Mouse (Mus musculus) lung, embryonic 15.5 days (tissue): ENCODE results near the gene Hist2h2bb. TPM values are rescaled to one million over a fixed set of nuclear protein-coding genes. Genes with fewer than 3 reads are reported as not detected.

Experiments used
- ATAC-seq: fragments of 200-750 bp; cut with Nextera tagmentation; 2 replicates; pipeline ENCODE4 v1.8.0; 2017; ENCODE audit warnings: moderate number of reproducible peaks, borderline replicate concordance; ENCODE audit not compliant: low FRiP score, low TSS enrichment; ENCODE audit errors: extremely low read depth
- H3K27ac ChIP-seq: fragments of 300-500 bp; sonication (generic); 2 replicates; pipeline ENCODE4 v1.5.1; 2015; ENCODE audit warnings: moderate library complexity, mild to moderate bottlenecking, inconsistent platforms
- H3K27me3 ChIP-seq: fragments of 300-500 bp; sonication (generic); 2 replicates; pipeline ENCODE4 v1.6.1; 2015; ENCODE audit warnings: inconsistent platforms
- H3K36me3 ChIP-seq: fragments of 300-500 bp; sonication (generic); 2 replicates; pipeline ENCODE4 v1.6.1; 2015; ENCODE audit warnings: inconsistent platforms
- H3K4me1 ChIP-seq: fragments of 300-500 bp; sonication (generic); 2 replicates; pipeline ENCODE4 v1.6.1; 2015; ENCODE audit warnings: inconsistent platforms
- H3K4me2 ChIP-seq: fragments of 300-500 bp; sonication (generic); 2 replicates; pipeline ENCODE4 v1.6.1; 2015; ENCODE audit warnings: inconsistent platforms, mild to moderate bottlenecking, moderate library complexity
- H3K4me3 ChIP-seq: fragments of 300-500 bp; sonication (generic); 2 replicates; pipeline ENCODE4 v1.5.1; 2015; ENCODE audit warnings: mild to moderate bottlenecking, inconsistent platforms
- H3K9ac ChIP-seq: fragments of 300-500 bp; sonication (generic); 2 replicates; pipeline ENCODE4 v1.6.1; 2015; ENCODE audit warnings: inconsistent platforms
- H3K9me3 ChIP-seq: fragments of 300-500 bp; sonication (generic); 2 replicates; pipeline ENCODE4 v1.6.1; 2016; ENCODE audit warnings: inconsistent platforms
- WGBS: fragments of 180-500 bp; shearing (Covaris S2); methylation state at CpG from one replicate; pipeline ENCODE4 v1.1.7; 2015; 5-methylcytosine and 5-hydroxymethylcytosine counted together
- microRNA-seq: library from miRNA; unstranded; fragments of <30 nt; microRNA quantifications from one replicate; pipeline ENCODE4, GENCODE M21; 2016
- polyA plus RNA-seq: library from polyadenylated mRNA; unstranded; fragments of >200 nt; fragmentation: Nextera tagmentation; extraction: Ambion mirVana; gene quantifications from 2 replicates; pipeline ENCODE4 v1.2.1, GENCODE M21; 2015

Gene Hist2h2bb
- polyA plus RNA-seq, 1 experiment from 2014 or later: 10.1 TPM

- no peak for ATAC-seq
- H3K27ac ChIP-seq: no peak overlapping the region
- H3K9ac ChIP-seq: no peak overlapping the region
- no peaks in the 10 kb centered on the region for H3K4me1 ChIP-seq
- H3K36me3 ChIP-seq: no peaks in the 10 kb centered on the region
- WGBS: 86% methylated on average over 4 of the region's 4 CpGs
- H3K9me3 ChIP-seq: no peaks in the 10 kb centered on the region
- no peak overlapping the region for H3K4me3 ChIP-seq
- 0 out of 2 replicates have a peak, but pooled peaks cover 5% of the 10 kb centered on the region for H3K27me3 ChIP-seq
- no peak overlapping the region for H3K4me2 ChIP-seq
Observed at GRCm38 (mm10) chr3:96298360-96298759, 28.8 kb downstream of the Hist2h2bb start.

DNA sequence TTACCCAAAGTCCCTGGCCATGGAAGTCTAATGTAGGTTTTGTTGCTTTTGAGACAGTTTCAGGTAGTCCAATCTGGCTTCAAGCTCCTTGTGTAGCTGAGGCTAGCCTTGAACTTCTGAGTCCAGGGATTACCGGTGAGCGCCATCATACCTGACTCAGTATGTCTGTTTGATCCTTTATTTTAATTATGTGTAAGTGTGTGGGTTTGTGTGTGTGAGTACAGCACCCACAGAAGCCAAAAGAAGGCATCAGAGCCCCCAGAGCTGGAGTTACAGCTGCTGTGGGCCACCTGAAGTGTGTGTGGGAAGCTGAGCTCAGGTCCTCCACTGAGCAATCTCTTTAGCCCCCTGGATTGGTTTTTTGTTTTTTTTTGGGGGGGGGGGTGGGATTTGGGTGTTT lies 30.0 kb downstream of the Hist2h2bb start:
- H3K27me3 ChIP-seq: 0 out of 2 replicates have a peak, but pooled peaks cover 6% of the 10 kb centered on the region
- 98% methylated on average over 2 of the region's 2 CpGs for WGBS
- ATAC-seq: no peak
- no peak overlapping the region for H3K4me2 ChIP-seq
- H3K9ac ChIP-seq: no peak overlapping the region
- H3K4me3 ChIP-seq: no peak overlapping the region
- H3K36me3 ChIP-seq: no peaks in the 10 kb centered on the region
- no peak overlapping the region for H3K27ac ChIP-seq
- H3K4me1 ChIP-seq: no peaks in the 10 kb centered on the region
- no peaks in the 10 kb centered on the region for H3K9me3 ChIP-seq

GRCm38 (mm10) chr3:96300706-96301529 lies 31.4 kb downstream of the Hist2h2bb start:
- H3K9me3 ChIP-seq: no peaks in the 10 kb centered on the region
- no peak overlapping the region for H3K9ac ChIP-seq
- ATAC-seq: no peak
- no peaks in the 10 kb centered on the region for H3K4me1 ChIP-seq
- peaks cover 6% of the 10 kb centered on the region; the same call in 1 of the 2 replicates for H3K27me3 ChIP-seq
- 64% methylated on average over 26 of the region's 26 CpGs for WGBS
- H3K36me3 ChIP-seq: no peaks in the 10 kb centered on the region
- H3K27ac ChIP-seq: no peak overlapping the region
- peak overlapping the region; percentile 40 for H3K4me2 ChIP-seq
- H3K4me3 ChIP-seq: peak overlapping the region; percentile 28

DNA sequence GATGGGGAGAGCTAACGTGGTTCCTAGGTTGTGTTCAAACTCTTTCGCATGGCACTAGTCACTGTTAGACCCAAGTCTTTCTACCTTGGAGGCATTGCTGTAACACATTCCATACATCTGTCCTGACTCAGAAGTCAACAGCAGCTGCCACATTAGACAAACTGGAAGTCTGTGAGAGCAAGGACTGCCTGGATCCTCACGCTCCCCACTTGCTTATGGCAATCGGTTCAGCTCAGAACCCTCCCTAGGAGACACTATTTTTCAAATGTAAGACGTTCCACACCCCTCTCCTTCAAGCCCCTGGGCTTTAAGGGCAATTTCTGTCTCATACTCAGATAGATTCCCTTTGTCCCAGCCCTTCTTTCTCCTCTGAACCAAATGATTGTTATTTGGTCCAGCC lies 32.5 kb downstream of the Hist2h2bb start:
- H3K27me3 ChIP-seq: peaks cover 8% of the 10 kb centered on the region; the same call in 1 of the 2 replicates
- H3K4me3 ChIP-seq: no peak overlapping the region
- no peaks in the 10 kb centered on the region for H3K9me3 ChIP-seq
- no peak overlapping the region for H3K9ac ChIP-seq
- WGBS: 81% methylated on average over 5 of the region's 5 CpGs
- H3K4me2 ChIP-seq: no peak overlapping the region
- no peaks in the 10 kb centered on the region for H3K4me1 ChIP-seq
- no peak overlapping the region for H3K27ac ChIP-seq
- no peak for ATAC-seq
- H3K36me3 ChIP-seq: no peaks in the 10 kb centered on the region

GRCm38 (mm10) chr3:96306506-96306905 lies 37.0 kb downstream of the Hist2h2bb start:
- Histone ChIP-seq H3K4me3 (no peak overlapping the region), H3K27ac (no peak overlapping the region), H3K4me2 (no peak overlapping the region), H3K9me3 (no peaks in the 10 kb centered on the region), H3K9ac (no peak overlapping the region), H3K27me3 (peaks cover 8% of the 10 kb centered on the region; the same call in 1 of the 2 replicates), H3K4me1 (no peaks in the 10 kb centered on the region), H3K36me3 (no peaks in the 10 kb centered on the region)
- ATAC-seq: no peak
- WGBS: 61% methylated on average over 9 of the region's 9 CpGs

DNA sequence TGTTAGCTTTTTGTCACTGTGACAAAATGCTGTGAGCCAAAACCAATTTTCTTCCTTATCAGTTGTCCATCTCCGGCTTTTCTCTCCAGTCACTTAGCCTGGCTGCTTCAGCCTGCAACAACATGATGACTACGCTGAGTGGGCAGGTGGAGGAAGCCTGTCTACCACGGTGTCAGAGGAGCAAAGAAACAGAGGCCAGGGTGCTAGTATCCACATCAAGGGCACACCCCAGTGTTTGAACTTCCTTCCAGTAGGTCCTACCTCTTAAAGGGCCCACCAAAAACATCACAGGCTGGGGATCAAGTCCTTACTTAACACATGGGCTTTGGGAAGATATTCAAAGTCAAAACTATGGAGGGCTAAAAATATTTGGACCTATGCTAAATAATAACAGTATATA lies 39.9 kb downstream of the Hist2h2bb start:
- no peaks in the 10 kb centered on the region for H3K36me3 ChIP-seq
- 45% methylated on average over 3 of the region's 3 CpGs for WGBS
- no peak for ATAC-seq
- H3K9ac ChIP-seq: no peak overlapping the region
- peaks cover 5% of the 10 kb centered on the region; the same call in 1 of the 2 replicates for H3K27me3 ChIP-seq
- H3K27ac ChIP-seq: no peak overlapping the region
- no peak overlapping the region for H3K4me3 ChIP-seq
- H3K9me3 ChIP-seq: no peaks in the 10 kb centered on the region
- H3K4me1 ChIP-seq: no peaks in the 10 kb centered on the region
- no peak overlapping the region for H3K4me2 ChIP-seq

- WGBS: 46% methylated on average over 8 of the region's 8 CpGs
- Histone ChIP-seq H3K4me1 (no peaks in the 10 kb centered on the region), H3K36me3 (no peaks in the 10 kb centered on the region), H3K9me3 (no peaks in the 10 kb centered on the region), H3K27me3 (no peaks in the 10 kb centered on the region), H3K27ac (no peak overlapping the region), H3K9ac (no peak overlapping the region), H3K4me3 (no peak overlapping the region), H3K4me2 (no peak overlapping the region)
- no peak for ATAC-seq
Observed at GRCm38 (mm10) chr3:96312341-96313098, 43.0 kb downstream of the Hist2h2bb start.

Small RNA genes lying within 50 kb of the gene (microRNA-seq; reads per million reads assigned to microRNA genes)
- gene Gm44492 (not detected), gene Gm47311 (not detected), gene Gm47313 (not detected)

Other genes starting within 250 kb of the Hist2h2bb start
- gene Vps45, start 211.3 kb upstream of the Hist2h2bb start, polyA plus RNA-seq: 32.2 and 33.4 TPM in 2 replicates
- 22.0 and 22.9 TPM in 2 replicates for gene Otud7b, start 165.2 kb upstream of the Hist2h2bb start, polyA plus RNA-seq
- 11.2 and 14.9 TPM in 2 replicates for gene Mtmr11, start 107.7 kb upstream of the Hist2h2bb start, polyA plus RNA-seq
- gene Sf3b4, start 97.4 kb upstream of the Hist2h2bb start, polyA plus RNA-seq: 168 and 175 TPM in 2 replicates
- gene Sv2a, start 88.6 kb upstream of the Hist2h2bb start, polyA plus RNA-seq: 3.7 and 4.4 TPM in 2 replicates
- 56.8 and 64.4 TPM in 2 replicates for gene Bola1, start 50.0 kb upstream of the Hist2h2bb start, polyA plus RNA-seq
- gene Hist2h2ab, start 49.9 kb upstream of the Hist2h2bb start, polyA plus RNA-seq: 1.1 and 1.4 TPM in 2 replicates
- 13.7 and 17.4 TPM in 2 replicates for gene Hist2h2ac, start 48.9 kb upstream of the Hist2h2bb start, polyA plus RNA-seq
- gene Hist2h2be, start 48.6 kb upstream of the Hist2h2bb start, polyA plus RNA-seq: 7.2 and 7.4 TPM in 2 replicates
- gene Hist2h3c2, start 30.6 kb upstream of the Hist2h2bb start, polyA plus RNA-seq: 9.8 and 13.7 TPM in 2 replicates
- 58.4 and 70.0 TPM in 2 replicates for gene Hist2h2aa2, start 29.5 kb upstream of the Hist2h2bb start, polyA plus RNA-seq
- gene Hist2h2aa1, start 24.3 kb upstream of the Hist2h2bb start, polyA plus RNA-seq: 20.4 and 20.5 TPM in 2 replicates
- 0.45 and 1.9 TPM in 2 replicates for gene Hist2h3c1, start 23.1 kb upstream of the Hist2h2bb start, polyA plus RNA-seq
- gene Hist2h4, start 6.4 kb upstream of the Hist2h2bb start, polyA plus RNA-seq: 15.9 and 16.1 TPM in 2 replicates
- gene Hist2h3b, start 1.1 kb upstream of the Hist2h2bb start, polyA plus RNA-seq: 87.1 and 95.3 TPM in 2 replicates
- gene Fcgr1, start 24.2 kb downstream of the Hist2h2bb start, polyA plus RNA-seq: 2.4 and 3.6 TPM in 2 replicates
- 0.14 TPM in 1 of 2 replicates, not detected in the other for gene BC107364, start 182.6 kb downstream of the Hist2h2bb start, polyA plus RNA-seq